Mouse (Mus musculus) MEL (cell line): ENCODE results near the gene Tbcd.

ENCODE experiments used
- BHLHE40 ChIP-seq: IDR thresholded peaks from 2 replicates; pipeline ENCODE4 v1.6.1; 2012; ENCODE audit warnings: low read depth, mild to moderate bottlenecking, inconsistent platforms, low read length, improper control_type of control experiment, borderline replicate concordance
- CHD2 ChIP-seq: IDR thresholded peaks from 2 replicates; pipeline ENCODE4 v1.6.1; 2011; ENCODE audit warnings: low read length, improper control_type of control experiment
- CTCF ChIP-seq, 3 experiments: IDR thresholded peaks in 2 of 3; conservative IDR thresholded peaks in 1 of 3; 2 replicates each; pipeline ENCODE4 v1.5.1; 2011 to 2012; ENCODE audit warnings: low read length in 3 of 3, low read depth in 2 of 3, mild to moderate bottlenecking in 2 of 3, improper control_type of control experiment in 1 of 3, inconsistent platforms in 1 of 3, mixed read lengths in 1 of 3, moderate library complexity in 1 of 3; ENCODE audit not compliant: control insufficient read depth in 1 of 3, insufficient read depth in 1 of 3, poor library complexity in 1 of 3, severe bottlenecking in 1 of 3
- EP300 ChIP-seq, 2 experiments: IDR thresholded peaks; 2 replicates each; pipeline ENCODE4 v1.6.1; 2011; ENCODE audit warnings: improper control_type of control experiment in 2 of 2, low read length in 2 of 2, low read depth in 1 of 2, mild to moderate bottlenecking in 1 of 2
- ETS1 ChIP-seq: IDR thresholded peaks from 2 replicates; pipeline ENCODE4 v1.6.1; 2012; ENCODE audit warnings: low read depth, mild to moderate bottlenecking, inconsistent platforms, low read length, improper control_type of control experiment, moderate library complexity
- GATA1 ChIP-seq: IDR thresholded peaks from 2 replicates; pipeline ENCODE4 v1.6.1; 2011; ENCODE audit warnings: low read depth, low read length, improper control_type of control experiment
- HCFC1 ChIP-seq: IDR thresholded peaks from 2 replicates; pipeline ENCODE4 v1.6.1; 2012; ENCODE audit warnings: low read depth, mild to moderate bottlenecking, inconsistent platforms, low read length, improper control_type of control experiment, moderate library complexity
- NRF1 ChIP-seq: IDR thresholded peaks from 2 replicates; pipeline ENCODE4 v1.6.1; 2014; ENCODE audit warnings: low read depth, mild to moderate bottlenecking, inconsistent platforms, low read length, improper control_type of control experiment, moderate library complexity; ENCODE audit not compliant: poor library complexity, insufficient read depth, severe bottlenecking
- POLR2A ChIP-seq, 2 experiments: IDR thresholded peaks; 2 replicates each; pipeline ENCODE4 v1.6.1; 2011 to 2012; ENCODE audit warnings: low read length in 2 of 2, mild to moderate bottlenecking in 2 of 2, control low read depth in 1 of 2, improper control_type of control experiment in 1 of 2, low read depth in 1 of 2, moderate library complexity in 1 of 2; ENCODE audit not compliant: control insufficient read depth in 1 of 2, insufficient read depth in 1 of 2, poor library complexity in 1 of 2
- SIN3A ChIP-seq: IDR thresholded peaks from 2 replicates; pipeline ENCODE4 v1.6.1; 2012; ENCODE audit warnings: low read length, improper control_type of control experiment, inconsistent platforms
- ZNF384 ChIP-seq: IDR thresholded peaks from 2 replicates; pipeline ENCODE4 v1.6.1; 2012; ENCODE audit warnings: low read depth, mild to moderate bottlenecking, inconsistent platforms, low read length, improper control_type of control experiment

GRCm38 (mm10) chr11:121437236-121437635, 14.5 kb upstream of the Tbcd start:
- TF ChIP-seq POLR2A (IDR thresholded peaks at IDR 0.05; ENCODE audit: control insufficient read depth in 1 of 2, insufficient read depth in 1 of 2, low read depth in 1 of 2, low read length in 2 of 2, poor library complexity in 1 of 2) (no peak), BHLHE40 (no peak), HCFC1 (no peak), EP300 (IDR thresholded peaks at IDR 0.05; ENCODE audit: low read depth in 1 of 2, low read length in 2 of 2) (no peak), CTCF (IDR thresholded peaks at IDR 0.05 in 2 of 3, conservative IDR thresholded peaks at IDR 0.05 in 1 of 3; ENCODE audit: control insufficient read depth in 1 of 3, insufficient read depth in 1 of 3, low read depth in 2 of 3, low read length in 3 of 3, poor library complexity in 1 of 3, severe bottlenecking in 1 of 3) (no peak), NRF1 (no peak), ETS1 (no peak), ZNF384 (no peak), GATA1 (no peak), CHD2 (no peak), SIN3A (no peak)
